Mouse (Mus musculus): ENCODE data around the gene Tubb4b. TPM values are rescaled to one million over a fixed set of nuclear protein-coding genes. Genes with fewer than 3 reads are reported as not detected.

Gene Tubb4b
- total RNA-seq, 1 experiment from 2014 or later: 294 TPM

- DNase-seq: peak; percentile 98
Measured at GRCm38 (mm10) chr2:25224766-25225752, 557 bp upstream of the Tubb4b start.

DNA sequence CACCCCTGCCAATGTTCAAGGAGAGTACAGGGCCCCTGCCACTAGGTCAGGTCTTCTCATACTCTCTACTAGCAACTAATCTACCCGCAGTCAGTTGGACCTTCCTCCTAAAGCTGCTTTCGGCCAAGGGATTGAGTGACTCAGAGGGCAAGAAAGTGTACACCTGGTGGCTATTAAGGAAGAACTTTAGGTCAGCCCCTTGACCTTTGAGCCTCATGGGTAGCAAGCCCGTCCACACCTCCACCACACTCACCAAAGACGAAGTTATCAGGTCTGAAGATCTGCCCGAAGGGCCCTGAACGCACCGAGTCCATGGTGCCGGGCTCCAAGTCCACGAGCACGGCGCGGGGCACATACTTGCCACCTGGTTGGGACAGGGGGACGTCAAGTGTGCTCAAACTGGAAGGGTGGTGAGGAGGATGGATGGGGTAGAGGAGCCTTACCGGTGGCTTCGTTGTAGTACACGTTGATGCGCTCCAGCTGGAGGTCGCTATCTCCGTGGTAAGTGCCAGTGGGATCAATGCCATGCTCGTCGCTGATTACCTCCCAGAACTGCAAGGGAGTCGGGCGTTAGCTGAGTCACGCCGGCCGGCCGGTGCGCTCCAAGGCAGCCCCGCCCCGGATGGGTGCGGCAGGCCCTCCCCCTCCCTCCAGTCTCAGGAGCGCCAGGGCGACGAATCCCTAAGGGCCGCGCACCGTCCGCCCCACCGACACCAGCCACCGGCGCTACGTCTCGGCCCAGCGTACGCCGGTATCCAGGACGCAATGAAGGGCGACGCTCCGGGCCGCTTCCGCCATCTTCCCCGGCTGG lies 616 bp downstream of the Tubb4b start:
- DNase-seq: peak; percentile 95

DNA sequence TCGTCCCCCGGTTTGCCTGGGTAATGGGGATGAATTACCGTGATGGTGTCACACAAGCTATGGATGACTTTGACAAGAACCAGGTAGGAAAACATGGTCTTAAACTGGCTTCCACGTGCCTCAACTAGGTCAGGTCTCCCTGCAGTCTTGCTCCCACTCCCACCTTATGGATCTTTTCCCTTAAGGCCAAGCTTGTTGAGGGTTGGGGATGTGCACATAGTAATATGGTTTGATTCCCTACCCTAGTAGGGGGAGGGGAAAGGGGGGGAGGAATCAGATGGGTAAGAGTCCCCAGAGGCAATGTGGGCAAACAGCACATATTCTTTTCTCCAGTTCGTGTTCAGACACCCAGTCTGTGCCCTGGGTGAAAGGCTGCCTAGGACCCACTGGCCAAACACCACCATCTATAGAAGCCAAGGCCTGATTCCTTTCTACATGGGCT lies 3.1 kb downstream of the Tubb4b start:
- DNase-seq: no peak

DNA sequence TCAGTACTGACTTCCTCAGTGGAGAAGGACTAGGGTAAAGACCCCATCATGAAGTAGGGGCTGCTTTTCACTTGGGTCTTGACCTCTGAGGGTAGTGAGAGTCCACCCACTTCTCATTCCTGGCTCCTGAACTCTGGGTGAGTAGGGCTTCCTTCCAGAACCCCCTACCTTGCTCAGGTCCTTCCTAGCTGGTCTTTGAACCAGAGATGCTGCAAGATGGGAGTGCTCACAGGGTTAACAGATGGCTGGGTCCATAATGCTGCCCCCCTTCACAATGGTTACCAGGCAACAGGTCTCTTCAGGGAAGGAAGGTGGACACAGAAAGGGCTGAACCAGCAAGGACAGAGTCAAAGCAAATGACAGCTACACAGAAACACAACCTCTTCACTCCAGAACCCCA lies 6.1 kb downstream of the Tubb4b start, which contains the start of gene Fam166a:
Gene Fam166a (plus strand): TSS at position 301 of the 400 bp plus-strand sequence.
- DNase-seq: no peak

DNA sequence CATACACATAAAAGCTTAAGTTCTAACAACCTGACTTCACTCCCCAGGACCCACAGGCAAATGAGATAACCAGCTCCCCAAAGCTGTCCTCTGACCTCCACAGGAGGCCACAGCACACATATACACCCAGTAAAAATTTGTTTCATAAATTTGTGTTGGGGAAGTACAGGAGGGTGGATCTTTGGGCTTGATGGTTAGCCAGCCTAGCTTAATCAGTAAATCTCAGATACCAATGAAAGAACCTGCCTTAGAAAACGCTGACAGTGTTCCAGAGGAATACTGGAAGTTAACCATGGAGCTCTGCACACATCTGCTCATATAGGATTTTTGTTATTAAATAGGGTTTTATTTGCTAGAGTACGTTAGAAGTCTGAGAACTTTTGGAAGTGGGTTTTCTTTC lies 6.8 kb downstream of the Tubb4b start:
- no peak for DNase-seq

DNA sequence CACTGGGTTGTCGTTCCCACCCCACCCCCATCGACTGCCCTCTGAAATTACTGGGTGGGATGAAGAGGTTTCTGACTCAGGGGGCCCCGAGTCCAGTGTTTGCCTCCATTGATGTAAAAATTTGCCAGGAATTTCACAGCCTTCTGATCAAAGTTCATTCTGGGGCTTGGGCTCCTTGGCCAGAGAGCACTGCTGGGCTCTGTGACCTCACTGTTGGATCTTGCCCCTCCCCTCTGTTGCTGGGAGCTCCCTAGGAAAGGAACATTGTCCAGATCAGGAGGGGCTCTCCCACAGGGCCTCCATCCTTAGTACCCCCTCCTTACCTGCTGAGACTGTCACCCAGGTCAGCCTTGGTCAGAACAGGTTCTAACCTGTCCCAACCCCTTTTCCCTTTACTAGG lies 10.1 kb downstream of the Tubb4b start, which contains the start of gene Stpg3:
Gene Stpg3 (minus strand): TSS at position 194 of the 400 bp plus-strand sequence.
- no peak for DNase-seq

DNA sequence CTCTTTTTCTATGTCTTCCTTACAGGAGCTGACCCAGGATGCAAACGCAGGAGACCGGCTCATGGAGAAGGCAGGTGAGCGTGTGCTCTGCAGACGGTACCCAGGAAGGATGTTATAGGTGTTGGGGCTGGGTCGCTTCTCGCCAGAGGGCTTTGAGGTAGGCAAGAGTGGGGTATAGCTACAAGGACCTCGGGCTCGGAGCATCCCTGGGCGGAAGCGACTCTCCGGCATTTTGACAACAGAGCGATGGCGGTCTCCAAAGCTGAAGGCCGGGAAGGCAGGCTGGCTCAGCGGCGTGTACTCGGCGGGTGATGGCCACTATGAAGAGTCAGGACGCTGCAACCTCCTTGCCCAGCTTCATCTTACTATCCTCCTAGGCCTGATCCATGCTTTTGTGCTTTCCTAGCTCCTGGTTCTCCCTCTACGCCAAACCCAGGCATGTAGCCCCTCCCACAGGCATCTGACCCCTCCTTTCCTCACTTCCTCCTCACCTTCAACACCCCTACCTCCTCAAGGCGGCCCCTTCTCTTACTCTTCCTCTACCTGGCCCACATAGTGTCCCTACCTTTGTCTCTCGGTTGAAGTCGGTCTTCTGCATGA lies 11.1 kb downstream of the Tubb4b start:
- DNase-seq: no peak

- DNase-seq: peak; percentile 96
Measured at GRCm38 (mm10) chr2:25211121-25211670, 13.3 kb downstream of the Tubb4b start, which contains the start of gene Nelfb. Gene Nelfb, minus strand, starts transcription at chr2:25211489.

DNA sequence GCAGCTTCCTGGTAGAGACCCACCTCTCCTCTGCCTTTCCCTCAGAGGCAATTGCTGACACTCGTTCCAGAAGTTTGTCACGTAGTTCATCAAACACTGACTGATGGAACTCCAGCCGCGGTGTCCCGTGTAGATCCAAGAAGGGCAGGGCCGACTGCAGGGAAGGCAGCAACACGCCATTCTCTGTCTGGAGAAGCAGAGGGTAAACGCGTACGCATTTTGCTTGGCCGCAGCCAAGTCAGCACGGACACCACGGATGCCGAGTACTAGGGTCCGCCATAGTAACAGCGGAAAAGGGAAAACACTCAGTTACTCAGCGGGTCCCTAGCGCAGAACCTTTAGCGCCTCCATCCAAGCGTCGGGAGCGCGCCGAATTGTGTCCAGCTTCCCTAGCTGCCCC lies 13.8 kb downstream of the Tubb4b start:
- no peak for DNase-seq

DNA sequence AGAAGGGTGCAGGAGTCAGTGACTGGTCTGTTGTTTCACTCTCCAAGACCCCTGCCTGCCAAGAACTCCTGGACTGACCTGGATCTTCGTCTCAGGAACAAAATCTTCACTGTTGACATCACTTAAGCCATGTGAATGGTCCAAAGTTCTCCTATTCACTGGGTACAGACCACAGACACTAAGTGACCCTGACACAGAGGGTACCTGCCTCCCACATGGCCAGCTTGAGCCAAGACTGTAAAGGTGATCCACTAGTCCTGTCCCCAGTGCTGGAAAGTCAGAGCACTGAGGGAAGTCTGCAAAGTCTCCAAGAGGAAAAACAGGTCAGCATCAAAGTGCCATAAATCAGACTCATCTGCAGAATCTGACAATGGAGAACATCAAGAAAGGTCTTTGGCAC lies 16.9 kb downstream of the Tubb4b start:
- DNase-seq: no peak

- DNase-seq: peak; percentile 39
Measured at GRCm38 (mm10) chr2:25203631-25204214, 20.8 kb downstream of the Tubb4b start.

- no peak for DNase-seq
Measured at GRCm38 (mm10) chr2:25200631-25201030, 23.9 kb downstream of the Tubb4b start.

GRCm38 (mm10) chr2:25197946-25198345 lies 26.6 kb downstream of the Tubb4b start:
- DNase-seq: no peak

- peak; percentile 44 for DNase-seq
Measured at GRCm38 (mm10) chr2:25197191-25197590, 27.3 kb downstream of the Tubb4b start.

DNA sequence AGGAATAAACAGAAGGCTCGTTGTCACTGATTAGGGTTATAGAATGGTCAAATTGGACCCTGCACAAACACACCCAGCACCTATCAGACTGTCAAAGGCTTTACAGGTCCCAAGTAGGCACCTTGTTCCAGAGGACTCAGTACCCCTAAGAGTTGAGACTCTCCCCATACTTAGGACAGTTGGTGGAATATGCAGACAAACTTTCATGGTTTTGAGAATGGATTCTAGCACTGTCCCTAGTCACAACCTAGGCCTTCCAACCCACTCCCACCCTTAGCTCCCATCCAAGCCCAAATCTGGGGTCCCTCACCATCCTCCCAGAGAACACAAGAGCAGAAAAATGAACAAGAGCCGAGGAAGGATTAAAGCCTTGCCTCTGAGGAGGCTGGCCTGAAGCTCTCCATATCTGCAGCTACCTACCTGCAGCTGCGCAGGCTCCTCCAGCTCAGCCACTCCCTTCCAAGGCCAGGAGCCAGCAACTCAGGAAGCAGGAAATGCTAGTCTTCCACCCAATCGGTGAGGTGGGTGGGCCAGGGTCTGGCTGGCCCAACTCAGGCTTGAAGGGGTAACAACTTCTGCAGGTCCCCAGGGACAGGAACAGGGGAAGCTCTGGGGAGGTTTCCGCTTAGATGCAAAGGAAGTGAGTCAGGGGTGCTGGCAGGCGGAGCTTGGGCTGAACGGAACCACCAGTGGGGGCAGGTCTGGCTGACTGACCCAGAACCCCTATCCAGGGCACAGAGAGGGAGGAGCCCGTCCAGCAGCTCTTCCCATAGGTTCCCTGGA lies 28.1 kb downstream of the Tubb4b start, which contains the start of gene Tor4a:
Gene Tor4a (minus strand): TSS at position 715 of the 783 bp plus-strand sequence.
- peak; percentile 92 for DNase-seq

DNA sequence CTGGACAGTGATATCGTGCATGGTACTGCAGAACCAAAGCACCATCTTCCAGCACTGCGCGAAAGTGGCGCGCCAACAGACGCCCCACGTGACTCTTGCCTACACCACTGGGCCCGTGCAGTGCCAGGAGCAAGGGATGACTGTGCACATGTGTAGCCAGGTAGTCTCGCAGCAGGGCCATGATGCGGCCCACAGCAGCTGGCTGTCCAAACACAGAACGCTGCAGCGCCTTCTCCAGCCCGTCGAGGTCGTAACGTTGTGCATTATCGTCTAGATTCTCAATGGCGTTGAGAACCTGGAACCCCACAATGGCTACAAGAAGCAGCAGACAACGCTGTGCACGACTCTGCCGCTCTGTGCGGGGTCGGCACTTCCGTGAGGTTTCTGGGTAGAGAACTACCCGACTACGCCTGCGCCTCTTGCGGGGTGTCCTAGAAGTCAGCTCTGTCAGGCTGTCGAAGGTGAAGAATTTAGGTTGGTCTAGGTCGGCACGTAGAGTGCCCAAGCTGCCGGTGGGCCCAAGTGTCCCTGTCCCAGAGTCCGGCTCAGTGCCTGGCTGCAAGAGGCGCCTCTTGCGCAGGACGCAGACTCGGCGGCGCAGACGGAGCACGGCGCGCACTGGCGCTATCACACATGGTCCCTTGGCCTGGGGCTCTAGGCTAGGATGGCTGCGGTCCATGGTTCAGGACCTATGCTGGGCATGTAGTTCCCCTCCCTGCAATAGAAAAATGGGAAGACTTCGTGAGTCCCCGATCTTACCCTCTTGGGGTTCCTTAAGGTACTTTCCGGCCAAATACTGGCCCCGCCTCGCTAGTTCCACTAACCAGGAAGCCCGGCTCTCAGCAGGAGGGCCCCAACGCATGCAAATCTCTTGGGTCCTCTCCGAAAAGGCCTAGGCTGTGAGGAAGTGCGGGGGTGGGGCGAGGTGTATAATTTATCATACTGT lies 29.0 kb downstream of the Tubb4b start:
- DNase-seq: peak; percentile 87

DNA sequence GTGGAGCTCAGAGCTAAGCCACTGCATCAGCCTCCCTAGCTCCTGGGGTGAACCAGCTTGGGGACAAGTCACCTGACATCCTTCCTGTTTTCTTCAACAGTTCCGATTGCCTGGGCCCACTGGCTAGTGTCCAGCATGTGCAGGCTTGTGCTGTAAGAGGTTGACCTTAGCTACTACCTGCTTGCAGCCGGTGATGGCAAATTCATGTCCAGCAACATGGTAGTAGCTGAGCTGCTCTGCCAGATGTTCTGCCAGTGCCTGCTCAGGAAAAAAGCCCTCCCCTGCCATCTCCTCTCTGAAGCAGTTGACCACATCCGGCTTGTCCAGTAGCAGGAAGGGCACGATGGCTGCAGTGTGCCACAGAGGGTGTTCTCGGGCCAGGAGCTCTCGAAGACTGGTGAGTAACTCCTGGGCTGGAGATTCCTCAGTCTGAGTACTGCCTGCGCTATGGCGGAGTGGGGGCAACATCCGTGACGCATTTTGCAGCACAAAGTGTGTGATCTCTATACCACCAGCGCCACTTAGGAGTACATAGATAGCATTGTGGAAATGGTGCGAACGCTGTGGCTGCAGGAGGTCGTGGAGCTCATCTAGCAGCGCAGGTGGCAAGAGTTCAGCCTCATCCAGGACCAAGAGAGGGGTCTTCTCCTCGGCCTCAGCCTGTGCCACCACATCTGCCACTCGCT lies 29.9 kb downstream of the Tubb4b start:
- DNase-seq: no peak

DNA sequence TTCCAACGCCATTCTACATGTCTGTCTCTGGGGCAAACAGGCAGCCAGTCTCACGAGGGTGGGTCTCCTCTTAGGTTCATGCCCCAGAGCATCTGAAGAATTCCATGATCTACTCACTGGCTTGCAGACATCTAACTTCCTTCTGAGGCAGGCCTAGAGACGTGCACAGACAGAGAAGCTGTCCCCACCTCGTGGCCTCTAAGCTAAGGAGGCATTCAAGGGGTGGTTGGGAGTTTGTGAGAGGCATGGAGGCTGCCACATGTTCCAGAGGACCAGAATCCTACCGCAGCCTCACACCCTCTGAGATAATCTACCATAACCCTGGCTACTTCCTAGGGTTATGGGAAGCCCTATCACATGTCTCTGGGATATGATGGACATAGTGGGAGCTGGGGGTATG lies 30.5 kb downstream of the Tubb4b start:
- DNase-seq: no peak

DNA sequence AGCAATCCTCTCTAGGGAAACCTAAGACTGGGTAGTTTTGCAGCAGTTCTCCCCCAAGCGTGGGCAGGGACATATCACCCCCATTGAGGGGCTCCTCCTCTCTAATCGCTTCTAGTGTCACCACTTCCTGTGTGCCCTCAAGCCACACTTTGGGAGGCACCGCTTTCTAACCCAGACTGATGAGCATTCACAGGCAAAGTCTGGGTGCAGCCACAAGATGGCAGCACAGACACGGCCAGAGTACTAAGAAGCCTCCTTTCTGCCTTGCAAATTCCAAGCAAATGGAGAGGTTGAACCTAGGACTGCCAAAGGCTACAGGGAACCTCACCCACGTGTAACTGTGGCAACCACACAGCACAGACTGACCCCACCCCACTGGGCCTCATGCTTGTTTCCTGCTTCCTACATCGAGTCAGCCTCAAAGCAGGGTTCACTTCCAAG lies 31.2 kb downstream of the Tubb4b start:
- peak; percentile 87 for DNase-seq

Measured in adrenal gland, postnatal 14 days (tissue).